Mouse (Mus musculus): ENCODE measurements around the gene Itga5. TPM values are rescaled to one million over a fixed set of nuclear protein-coding genes. Genes with fewer than 3 reads are reported as not detected.

Itga5 gene
- total and polyA plus RNA-seq, 2 experiments: 3.0 to 28.1 TPM

- peaks cover 40% of the 10 kb centered on the region for H3K36me3 ChIP-seq (ENCODE audit: control insufficient read depth, insufficient read depth, low read length)
Observed at GRCm38 (mm10) chr15:103298861-103299616, 67.5 kb downstream of the Itga5 start.

GRCm38 (mm10) chr15:103298026-103298425 lies 68.5 kb downstream of the Itga5 start:
- Histone ChIP-seq H3K27ac (replicated peaks; ENCODE audit: insufficient read depth, low read depth, low read length) (no peak overlapping the region), H3K4me1 (ENCODE audit: control insufficient read depth, insufficient read depth, low read length) (no peaks in the 10 kb centered on the region), H3K9ac (ENCODE audit: low read depth, low read length) (no peak overlapping the region), H3K79me2 (ENCODE audit: control insufficient read depth, insufficient read depth, low read length) (no peaks in the 10 kb centered on the region), H3K27me3 (ENCODE audit: control insufficient read depth, insufficient read depth, low read length) (no peaks in the 10 kb centered on the region), H3K36me3 (ENCODE audit: control insufficient read depth, insufficient read depth, low read length) (peaks cover 50% of the 10 kb centered on the region), H3K4me3 (ENCODE audit: insufficient read depth, low read depth, low read length) (no peak overlapping the region)
- WGBS: 92% methylated on average over 3 of the region's 3 CpGs
- no peak for TF ChIP-seq CTCF (IDR thresholded peaks at IDR 0.05; ENCODE audit: low read depth, low read length)
- DNase-seq (ENCODE audit: extremely low read depth, low read depth, low spot score): no peak

More at GRCm38 (mm10) chr15:103298861-103299616, 67.5 kb downstream of the Itga5 start:
- no peak for TF ChIP-seq POLR2A (IDR thresholded peaks at IDR 0.05; ENCODE audit: extremely low read depth, insufficient read depth, low read length)
- TF ChIP-seq CTCF (IDR thresholded peaks at IDR 0.05; ENCODE audit: low read depth, low read length): no peak
- Histone ChIP-seq H3K9ac (ENCODE audit: low read depth, low read length) (no peak overlapping the region), H3K79me2 (ENCODE audit: control insufficient read depth, insufficient read depth, low read length) (no peaks in the 10 kb centered on the region), H3K4me3 (ENCODE audit: insufficient read depth, low read depth, low read length) (no peak overlapping the region), H3K4me1 (ENCODE audit: control insufficient read depth, insufficient read depth, low read length) (peaks cover 3% of the 10 kb centered on the region; the same call in 1 of the 2 replicates), H3K27me3 (ENCODE audit: control insufficient read depth, insufficient read depth, low read length) (no peaks in the 10 kb centered on the region), H3K27ac (replicated peaks; ENCODE audit: insufficient read depth, low read depth, low read length) (no peak overlapping the region)
- no peak for DNase-seq (ENCODE audit: extremely low read depth, low read depth, low spot score)
- WGBS: 93% methylated on average over 5 of the region's 5 CpGs

DNA sequence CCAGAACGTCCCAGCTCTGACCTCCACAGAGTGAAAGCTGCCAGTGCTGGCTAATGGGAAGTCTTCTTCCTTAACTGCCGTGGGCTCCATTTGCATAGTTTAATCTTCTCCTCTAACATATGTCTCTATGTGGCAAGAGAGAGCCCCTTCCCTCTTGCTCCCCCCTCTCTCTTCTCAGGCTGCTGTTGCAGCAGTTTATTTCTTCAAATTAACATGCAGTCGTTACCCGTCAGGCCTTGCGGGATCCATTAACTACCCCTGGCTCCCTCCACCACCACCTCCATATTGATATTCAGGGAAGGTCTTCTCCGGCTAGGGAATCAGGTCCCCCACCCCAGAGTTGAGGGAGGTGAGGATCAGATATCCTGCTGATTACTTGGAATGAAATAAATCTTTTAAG lies 69.2 kb downstream of the Itga5 start:
- no peak for DNase-seq (ENCODE audit: extremely low read depth, low read depth, low spot score)
- H3K9ac ChIP-seq (ENCODE audit: low read depth, low read length): no peak overlapping the region
- no peak overlapping the region for H3K27ac ChIP-seq (replicated peaks; ENCODE audit: insufficient read depth, low read depth, low read length)
- H3K4me3 ChIP-seq (ENCODE audit: insufficient read depth, low read depth, low read length): no peak overlapping the region
- peaks cover 57% of the 10 kb centered on the region for H3K36me3 ChIP-seq (ENCODE audit: control insufficient read depth, insufficient read depth, low read length)
- 92% methylated on average over 6 of the region's 6 CpGs for WGBS
- H3K4me1 ChIP-seq (ENCODE audit: control insufficient read depth, insufficient read depth, low read length): no peaks in the 10 kb centered on the region
- H3K79me2 ChIP-seq (ENCODE audit: control insufficient read depth, insufficient read depth, low read length): no peaks in the 10 kb centered on the region
- no peak for TF ChIP-seq POLR2A (IDR thresholded peaks at IDR 0.05; ENCODE audit: extremely low read depth, insufficient read depth, low read length)
- no peak for TF ChIP-seq CTCF (IDR thresholded peaks at IDR 0.05; ENCODE audit: low read depth, low read length)
- no peaks in the 10 kb centered on the region for H3K27me3 ChIP-seq (ENCODE audit: control insufficient read depth, insufficient read depth, low read length)

DNA sequence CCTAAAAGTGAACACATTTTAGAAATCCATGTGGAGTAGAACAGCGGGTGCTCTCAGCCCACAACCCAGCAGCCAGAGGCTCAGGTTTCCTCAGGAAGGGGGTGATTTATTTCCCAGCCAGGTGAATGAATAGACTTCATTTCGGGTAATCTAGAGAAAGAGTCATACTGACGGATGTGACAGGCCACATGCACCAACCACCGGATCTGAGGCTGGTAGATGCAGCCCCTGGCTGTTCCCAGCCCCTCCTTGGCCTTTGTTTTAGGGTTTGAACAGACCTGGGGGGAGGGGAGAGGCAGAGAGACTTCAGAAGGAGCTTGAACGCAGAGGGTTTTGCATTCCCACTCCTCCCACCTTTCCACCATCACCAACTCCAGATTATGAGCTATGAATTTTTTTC lies 70.7 kb downstream of the Itga5 start:
- H3K27ac ChIP-seq (replicated peaks; ENCODE audit: insufficient read depth, low read depth, low read length): no peak overlapping the region
- 68% methylated on average over 5 of the region's 5 CpGs for WGBS
- H3K9ac ChIP-seq (ENCODE audit: low read depth, low read length): no peak overlapping the region
- no peaks in the 10 kb centered on the region for H3K79me2 ChIP-seq (ENCODE audit: control insufficient read depth, insufficient read depth, low read length)
- H3K4me1 ChIP-seq (ENCODE audit: control insufficient read depth, insufficient read depth, low read length): no peaks in the 10 kb centered on the region
- H3K36me3 ChIP-seq (ENCODE audit: control insufficient read depth, insufficient read depth, low read length): peaks cover 64% of the 10 kb centered on the region
- no peaks in the 10 kb centered on the region for H3K27me3 ChIP-seq (ENCODE audit: control insufficient read depth, insufficient read depth, low read length)
- no peak for TF ChIP-seq CTCF (IDR thresholded peaks at IDR 0.05; ENCODE audit: low read depth, low read length)
- no peak for TF ChIP-seq POLR2A (IDR thresholded peaks at IDR 0.05; ENCODE audit: extremely low read depth, insufficient read depth, low read length)
- no peak for DNase-seq (ENCODE audit: extremely low read depth, low read depth, low spot score)
- H3K4me3 ChIP-seq (ENCODE audit: insufficient read depth, low read depth, low read length): no peak overlapping the region

GRCm38 (mm10) chr15:103294649-103295048 lies 71.9 kb downstream of the Itga5 start:
- no peak overlapping the region for H3K27ac ChIP-seq (replicated peaks; ENCODE audit: insufficient read depth, low read depth, low read length)
- TF ChIP-seq CTCF (IDR thresholded peaks at IDR 0.05; ENCODE audit: low read depth, low read length): no peak
- TF ChIP-seq POLR2A (IDR thresholded peaks at IDR 0.05; ENCODE audit: extremely low read depth, insufficient read depth, low read length): no peak
- no peak overlapping the region for H3K4me3 ChIP-seq (ENCODE audit: insufficient read depth, low read depth, low read length)
- H3K27me3 ChIP-seq (ENCODE audit: control insufficient read depth, insufficient read depth, low read length): no peaks in the 10 kb centered on the region
- no peaks in the 10 kb centered on the region for H3K4me1 ChIP-seq (ENCODE audit: control insufficient read depth, insufficient read depth, low read length)
- 92% methylated on average over 2 of the region's 2 CpGs for WGBS
- DNase-seq (ENCODE audit: extremely low read depth, low read depth, low spot score): no peak
- H3K79me2 ChIP-seq (ENCODE audit: control insufficient read depth, insufficient read depth, low read length): no peaks in the 10 kb centered on the region
- H3K36me3 ChIP-seq (ENCODE audit: control insufficient read depth, insufficient read depth, low read length): peaks cover 72% of the 10 kb centered on the region
- H3K9ac ChIP-seq (ENCODE audit: low read depth, low read length): no peak overlapping the region

Other genes with a start within 250 kb of the Itga5 start
- 6.8 and 8.1 TPM in 2 replicates for gene Smug1, start 199.7 kb downstream of the Itga5 start, total RNA-seq (2014; rRNA removed)
- 9.9 and 11.1 TPM in 2 replicates for gene Smug1, start 199.7 kb downstream of the Itga5 start, polyA plus RNA-seq (2012; rRNA removed)
- 14.1 and 14.9 TPM in 2 replicates for gene Cbx5, start 126.9 kb downstream of the Itga5 start, total RNA-seq (2014; rRNA removed)
- 4.2 and 5.2 TPM in 2 replicates for gene Cbx5, start 126.9 kb downstream of the Itga5 start, polyA plus RNA-seq (2012; rRNA removed)
- 58.2 and 58.9 TPM in 2 replicates for gene Hnrnpa1, start 126.3 kb downstream of the Itga5 start, total RNA-seq (2014; rRNA removed)
- 16.3 and 17.7 TPM in 2 replicates for gene Hnrnpa1, start 126.3 kb downstream of the Itga5 start, polyA plus RNA-seq (2012; rRNA removed)
- gene Nfe2, start 108.4 kb downstream of the Itga5 start, total RNA-seq (2014; rRNA removed): 0.40 and 0.74 TPM in 2 replicates
- gene Nfe2, start 108.4 kb downstream of the Itga5 start, polyA plus RNA-seq (2012; rRNA removed): 2.3 and 4.9 TPM in 2 replicates
- 55.9 and 73.0 TPM in 2 replicates for gene Copz1, start 94.0 kb downstream of the Itga5 start, total RNA-seq (2014; rRNA removed)
- 131 and 142 TPM in 2 replicates for gene Copz1, start 94.0 kb downstream of the Itga5 start, polyA plus RNA-seq (2012; rRNA removed)
- gene Gpr84, start 56.2 kb downstream of the Itga5 start, total RNA-seq (2014; rRNA removed): 0.07 and 0.09 TPM in 2 replicates
- gene Gpr84, start 56.2 kb downstream of the Itga5 start, polyA plus RNA-seq (2012; rRNA removed): 0.12 and 0.19 TPM in 2 replicates
- gene Zfp385a, start 26.7 kb downstream of the Itga5 start, total RNA-seq (2014; rRNA removed): 0.92 and 2.1 TPM in 2 replicates
- 14.9 and 17.1 TPM in 2 replicates for gene Zfp385a, start 26.7 kb downstream of the Itga5 start, polyA plus RNA-seq (2012; rRNA removed)
- not detected in 2 replicates for gene Gtsf1, start 63.7 kb upstream of the Itga5 start, total RNA-seq (2014; rRNA removed)
- gene Gtsf1, start 63.7 kb upstream of the Itga5 start, polyA plus RNA-seq (2012; rRNA removed): not detected in 2 replicates
- gene Gtsf2, start 81.7 kb upstream of the Itga5 start, total RNA-seq (2014; rRNA removed): not detected in 2 replicates
- not detected in 2 replicates for gene Gtsf2, start 81.7 kb upstream of the Itga5 start, polyA plus RNA-seq (2012; rRNA removed)
- 6.2 and 6.3 TPM in 2 replicates for gene Nckap1l, start 87.0 kb upstream of the Itga5 start, total RNA-seq (2014; rRNA removed)
- 1.1 and 2.2 TPM in 2 replicates for gene Nckap1l, start 87.0 kb upstream of the Itga5 start, polyA plus RNA-seq (2012; rRNA removed)
- 0.46 and 0.81 TPM in 2 replicates for gene Pde1b, start 136.3 kb upstream of the Itga5 start, total RNA-seq (2014; rRNA removed)
- 0.55 and 1.0 TPM in 2 replicates for gene Pde1b, start 136.3 kb upstream of the Itga5 start, polyA plus RNA-seq (2012; rRNA removed)
- 0.09 TPM in 1 of 2 replicates, not detected in the other for gene Ppp1r1a, start 171.2 kb upstream of the Itga5 start, total RNA-seq (2014; rRNA removed)
- gene Ppp1r1a, start 171.2 kb upstream of the Itga5 start, polyA plus RNA-seq (2012; rRNA removed): not detected in 2 replicates
- gene Glycam1, start 198.3 kb upstream of the Itga5 start, total RNA-seq (2014; rRNA removed): not detected in 2 replicates
- gene Glycam1, start 198.3 kb upstream of the Itga5 start, polyA plus RNA-seq (2012; rRNA removed): not detected in 2 replicates